Mouse (Mus musculus) urinary bladder, postnatal 14 days (tissue): ENCODE measurements around the gene Rtl8a.
A peak's percentile ranks its signal among the peaks of the same experiment; 100 is the strongest.
"Not testable (repeated sequence)": the region's sequence is repeated elsewhere in the genome, so short reads cannot be mapped to it uniquely, and the experiment has no call there.

Experiments
- DNase-seq: peaks from one replicate; pipeline ENCODE4 v3.0.0; 2021; ENCODE audit warnings: low spot score

Gene Rtl8a

DNA sequence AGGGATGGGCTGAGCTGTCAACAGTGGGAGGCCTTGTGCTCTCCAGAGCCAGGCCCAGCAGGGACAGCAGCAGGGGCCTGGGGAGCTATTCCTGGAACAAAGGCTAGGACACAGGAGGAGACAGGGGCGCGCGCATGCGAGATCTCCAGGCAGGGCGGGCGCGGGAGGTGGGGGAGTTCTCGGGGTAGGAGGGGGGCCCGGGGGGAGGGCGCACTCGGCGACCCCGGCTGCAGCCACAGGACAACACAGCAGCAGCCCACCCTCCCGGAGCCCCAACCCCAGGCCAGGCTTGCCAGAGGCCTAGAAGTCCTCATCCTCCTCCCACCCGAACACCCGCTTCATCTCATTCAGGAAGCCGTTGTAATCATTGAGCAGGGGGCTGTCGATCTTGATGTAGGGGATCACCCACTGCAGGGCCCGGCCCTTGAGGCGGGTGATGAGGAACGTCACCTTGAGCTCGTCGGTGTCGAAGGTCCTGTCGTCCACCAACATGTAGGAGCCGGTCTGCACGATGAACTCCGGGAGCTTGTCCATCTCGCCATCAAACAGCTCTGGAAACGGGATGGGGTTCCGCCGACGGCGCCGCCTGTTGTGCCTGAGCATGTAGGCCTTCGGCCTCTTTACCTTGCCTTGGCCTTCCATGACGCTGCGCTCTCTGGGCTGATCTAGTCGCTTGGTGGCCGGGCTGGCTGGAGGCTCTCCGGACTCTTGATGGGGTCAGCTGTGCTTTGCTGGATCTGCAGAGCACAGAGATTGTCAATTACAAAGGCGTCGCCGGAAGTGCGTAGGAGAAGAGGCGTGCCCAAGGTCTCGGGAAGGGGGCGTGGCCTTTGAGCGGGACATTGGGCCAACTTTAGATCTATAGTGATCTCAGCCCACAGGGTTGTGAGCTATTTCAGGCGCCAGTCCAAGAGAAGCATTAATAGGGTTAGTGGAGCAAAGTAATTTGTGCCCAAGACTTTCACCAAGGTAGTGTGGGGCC lies at the start of gene Rtl8a:
Rtl8a (minus strand) TSS at position 703 of the 982 bp plus-strand sequence.
- DNase-seq, result peak; percentile 75

DNA sequence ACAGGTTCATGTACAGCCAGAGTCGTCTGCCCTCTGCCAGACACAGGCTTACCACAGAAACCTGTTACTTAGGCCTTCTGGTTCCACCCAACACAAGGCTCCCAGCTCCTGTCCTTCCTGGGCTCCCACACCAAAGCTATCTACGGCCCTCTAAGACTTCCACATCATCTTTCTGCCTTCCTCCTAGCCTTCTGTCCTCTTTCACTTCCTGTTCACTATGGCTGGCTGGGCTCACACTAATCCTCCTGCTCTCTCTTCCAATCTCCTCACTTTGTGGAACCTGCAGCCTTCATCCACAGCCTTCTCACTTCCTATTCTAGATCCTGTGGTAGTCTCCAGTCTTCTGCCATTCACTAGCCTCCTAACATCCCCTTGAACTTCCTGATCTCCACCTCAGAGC lies 49.7 kb upstream of the Rtl8a start:
- no peak for DNase-seq

DNA sequence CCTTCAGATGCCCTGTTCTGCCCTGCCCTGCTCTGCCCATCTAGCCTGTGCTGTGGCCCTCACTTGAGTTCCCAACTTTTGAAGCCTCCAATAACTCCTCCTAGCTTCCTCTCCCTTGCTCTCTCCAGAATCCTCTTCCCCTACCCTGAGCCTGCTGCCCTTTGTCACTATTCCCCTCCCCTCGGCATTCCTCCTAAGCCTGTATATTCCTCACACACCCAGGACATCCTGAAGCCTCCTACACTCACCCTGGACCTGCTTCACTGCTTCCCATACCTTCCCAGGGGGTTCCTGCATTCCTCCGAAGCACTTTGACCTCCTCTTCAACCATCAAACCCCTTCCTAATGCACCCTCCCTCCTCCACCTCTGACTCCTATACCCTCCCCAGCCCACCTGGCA lies 48.6 kb upstream of the Rtl8a start:
- DNase-seq, result no peak

- not testable (repeated sequence) for DNase-seq
Measured at GRCm38 (mm10) chrX:53684676-53685075, 41.2 kb upstream of the Rtl8a start.

DNA sequence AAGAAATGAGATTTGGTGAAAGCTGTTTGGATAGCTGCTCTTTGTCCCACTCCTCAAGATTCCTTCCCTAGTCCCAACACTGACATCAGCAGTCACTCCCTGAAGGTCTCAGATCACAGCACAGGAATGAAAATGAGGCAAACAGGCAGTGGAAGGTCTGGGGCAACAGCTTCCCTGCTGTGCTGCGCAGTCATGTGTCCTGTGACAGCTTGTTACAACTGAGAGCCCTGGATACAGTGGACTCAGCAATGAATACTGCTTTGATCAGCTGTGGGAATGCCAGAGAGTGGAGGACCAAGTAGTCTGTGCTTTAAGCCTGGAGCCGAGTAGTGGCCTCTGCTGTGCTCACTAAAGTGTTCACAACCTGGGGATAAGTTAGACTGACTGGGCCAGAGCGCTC lies 39.2 kb upstream of the Rtl8a start:
- not testable (repeated sequence) for DNase-seq

GRCm38 (mm10) chrX:53676943-53677342 lies 33.5 kb upstream of the Rtl8a start:
- DNase-seq, result peak; percentile 64

DNA sequence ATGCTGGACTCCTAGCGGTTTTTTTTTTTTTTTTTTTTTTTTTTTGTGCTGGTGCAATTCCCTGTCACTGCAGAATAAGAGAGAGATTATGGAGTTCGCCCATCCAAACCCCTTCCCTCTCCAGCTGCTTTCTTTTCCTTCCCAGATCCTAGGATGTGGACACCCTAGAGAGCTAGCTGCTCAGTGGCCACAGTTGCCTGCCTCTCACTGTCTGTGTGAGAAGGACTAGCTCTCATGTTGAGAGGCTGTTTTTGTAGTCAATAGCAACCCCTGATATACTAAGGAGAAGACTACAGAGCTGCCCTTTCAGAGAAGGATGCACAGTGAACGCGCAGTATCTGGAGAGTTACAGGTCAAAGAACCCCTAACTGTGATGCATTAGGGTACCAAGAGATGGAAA lies 27.2 kb upstream of the Rtl8a start:
- not testable (repeated sequence) for DNase-seq

GRCm38 (mm10) chrX:53670294-53670693 lies 26.8 kb upstream of the Rtl8a start, which contains the start of gene Rtl8b:
TSS of gene Rtl8b (minus strand) at chrX:53670408.
- DNase-seq, result peak; percentile 74

DNA sequence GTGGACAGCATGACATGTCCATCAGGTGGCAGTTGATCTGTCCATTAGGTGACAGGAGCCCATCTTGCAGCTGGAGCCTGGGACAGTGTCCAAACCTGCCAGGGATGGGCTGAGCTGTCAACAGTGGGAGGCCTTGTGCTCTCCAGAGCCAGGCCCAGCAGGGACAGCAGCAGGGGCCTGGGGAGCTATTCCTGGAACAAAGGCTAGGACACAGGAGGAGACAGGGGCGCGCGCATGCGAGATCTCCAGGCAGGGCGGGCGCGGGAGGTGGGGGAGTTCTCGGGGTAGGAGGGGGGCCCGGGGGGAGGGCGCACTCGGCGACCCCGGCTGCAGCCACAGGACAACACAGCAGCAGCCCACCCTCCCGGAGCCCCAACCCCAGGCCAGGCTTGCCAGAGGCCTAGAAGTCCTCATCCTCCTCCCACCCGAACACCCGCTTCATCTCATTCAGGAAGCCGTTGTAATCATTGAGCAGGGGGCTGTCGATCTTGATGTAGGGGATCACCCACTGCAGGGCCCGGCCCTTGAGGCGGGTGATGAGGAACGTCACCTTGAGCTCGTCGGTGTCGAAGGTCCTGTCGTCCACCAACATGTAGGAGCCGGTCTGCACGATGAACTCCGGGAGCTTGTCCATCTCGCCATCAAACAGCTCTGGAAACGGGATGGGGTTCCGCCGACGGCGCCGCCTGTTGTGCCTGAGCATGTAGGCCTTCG lies 26.2 kb upstream of the Rtl8a start:
- DNase-seq, result not testable (repeated sequence)

- not testable (repeated sequence) for DNase-seq
Measured at GRCm38 (mm10) chrX:53652917-53653316, 9.4 kb upstream of the Rtl8a start.

- DNase-seq, result no peak
Measured at GRCm38 (mm10) chrX:53645885-53646284, 2.4 kb upstream of the Rtl8a start.

- DNase-seq, result not testable (repeated sequence)
Measured at GRCm38 (mm10) chrX:53642604-53642979, 890 bp downstream of the Rtl8a start.

GRCm38 (mm10) chrX:53638107-53638506 lies 5.4 kb downstream of the Rtl8a start:
- not testable (repeated sequence) for DNase-seq

- DNase-seq, result not testable (repeated sequence)
Measured at GRCm38 (mm10) chrX:53611395-53611794, 32.1 kb downstream of the Rtl8a start.

- peak; percentile 58 for DNase-seq
Measured at GRCm38 (mm10) chrX:53610571-53610970, 32.9 kb downstream of the Rtl8a start.

DNA sequence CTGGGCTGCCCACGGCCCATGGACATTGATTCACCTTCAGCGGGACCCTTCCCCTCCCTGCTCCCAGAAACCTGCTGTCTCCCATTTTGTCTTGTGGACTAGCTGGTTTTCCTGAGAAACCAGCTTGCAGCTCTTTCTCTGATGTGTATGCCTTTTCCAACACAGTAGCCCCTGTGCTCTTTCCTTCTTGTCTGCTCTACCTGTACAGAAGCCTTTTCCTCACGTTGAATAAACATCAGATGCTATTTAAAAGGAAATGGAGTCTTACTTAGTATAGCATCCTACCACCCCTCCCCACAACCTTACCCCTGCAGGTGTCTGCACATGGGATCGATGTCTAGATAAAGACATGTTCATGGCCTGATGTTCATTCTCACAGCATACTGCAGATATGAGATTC lies 34.6 kb downstream of the Rtl8a start, which contains the start of gene Gm14597:
Gm14597 (minus strand) TSS at position 101 of the 400 bp plus-strand sequence.
- not testable (repeated sequence) for DNase-seq

DNA sequence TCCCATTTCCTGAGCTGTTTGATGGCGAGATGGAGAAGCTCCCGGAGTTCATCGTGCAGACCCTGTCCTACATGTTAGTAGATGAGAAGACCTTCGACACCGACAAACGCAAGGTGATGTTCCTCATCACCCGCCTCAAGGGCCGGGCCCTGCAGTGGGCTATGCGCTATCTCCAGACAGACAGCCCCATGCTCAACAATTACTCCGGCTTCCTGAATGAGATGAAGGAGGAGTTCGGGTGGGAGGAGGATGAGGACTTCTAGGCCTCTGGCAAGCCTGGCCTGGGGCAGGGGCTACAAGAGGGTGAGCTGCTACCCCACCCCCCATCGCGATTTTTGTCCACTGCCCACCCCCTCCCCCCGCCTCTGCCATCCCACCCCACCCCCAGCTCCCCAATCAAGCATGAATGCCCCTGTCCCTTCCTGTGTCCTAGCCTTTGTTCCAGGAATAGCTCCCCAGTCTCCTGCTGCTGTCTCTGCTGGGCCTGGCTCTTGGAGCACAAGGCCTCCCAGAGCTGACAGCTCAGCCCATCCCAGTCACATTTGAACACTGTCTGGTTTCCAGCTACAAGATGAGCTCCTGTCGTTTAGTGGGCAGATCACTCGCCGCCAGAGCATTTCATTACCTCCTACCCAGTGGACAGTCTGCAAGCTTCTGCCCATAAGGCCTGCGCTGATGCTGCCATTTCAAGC lies 35.2 kb downstream of the Rtl8a start:
- no peak for DNase-seq

- peak; percentile 38 for DNase-seq
Measured at GRCm38 (mm10) chrX:53607242-53608121, 36.0 kb downstream of the Rtl8a start, which contains the start of gene Rtl8c. TSS of gene Rtl8c (plus strand) at chrX:53608032.

GRCm38 (mm10) chrX:53606176-53606575 lies 37.3 kb downstream of the Rtl8a start:
- DNase-seq, result not testable (repeated sequence)

DNA sequence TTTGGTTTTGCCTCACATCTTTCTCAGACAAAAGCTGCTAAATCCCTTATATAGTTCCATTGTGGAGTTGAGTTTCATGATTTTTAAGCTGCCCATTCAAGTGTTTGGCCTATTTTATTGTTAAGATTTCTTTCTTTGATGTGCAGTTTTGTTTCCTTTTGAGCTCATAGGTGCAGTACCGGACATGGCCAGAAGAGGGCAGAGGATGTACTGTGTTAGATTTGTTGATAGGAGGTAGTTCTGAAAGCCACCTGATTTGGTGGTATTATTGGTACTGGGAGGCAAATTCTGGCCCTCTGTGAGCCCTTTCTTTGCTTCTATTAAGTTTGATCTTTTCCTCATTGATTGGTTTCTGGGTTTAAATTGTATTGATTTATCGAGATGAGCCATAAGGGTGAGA lies 43.5 kb downstream of the Rtl8a start:
- peak; percentile 38 for DNase-seq
